Mouse (Mus musculus) left cerebral cortex, adult 18-20 months (tissue): ENCODE measurements around the gene Tshr. TPM values are rescaled to one million over a fixed set of nuclear protein-coding genes. Genes with fewer than 3 reads are reported as not detected.
A peak's percentile ranks its signal among the peaks of the same experiment; 100 is the strongest.
"Not testable (repeated sequence)": the region's sequence is repeated elsewhere in the genome, so short reads cannot be mapped to it uniquely, and the experiment has no call there.

Source experiments
- DNase-seq, 2 experiments: peaks; one replicate each; pipeline ENCODE4 v3.0.0; 2021 to 2022; ENCODE audit warnings: low spot score in 2 of 2, mixed read lengths in 1 of 2
- total RNA-seq, 2 experiments: library from RNA; stranded (reverse); gene quantifications; 2 replicates each; pipeline ENCODE4 v1.2.3; 2021

The Tshr gene
- total RNA-seq, 2 experiments from 2014 or later: 0.19 to 0.56 TPM

GRCm38 (mm10) chr12:91496226-91496558 lies 111.8 kb downstream of the Tshr start:
- no peak for DNase-seq

- DNase-seq: no peak
Observed at GRCm38 (mm10) chr12:91500475-91500874, 116.1 kb downstream of the Tshr start.

- no peak for DNase-seq
Observed at GRCm38 (mm10) chr12:91511766-91512165, 127.4 kb downstream of the Tshr start.

- no peak for DNase-seq
Observed at GRCm38 (mm10) chr12:91513980-91514379, 129.6 kb downstream of the Tshr start.

- no peak for DNase-seq
Observed at GRCm38 (mm10) chr12:91517808-91518207, 133.4 kb downstream of the Tshr start.

- DNase-seq: no peak
Observed at GRCm38 (mm10) chr12:91523626-91524025, 139.3 kb downstream of the Tshr start.

- DNase-seq: no peak
Observed at GRCm38 (mm10) chr12:91534514-91534913, 150.2 kb downstream of the Tshr start.

GRCm38 (mm10) chr12:91540202-91540601 lies 155.8 kb downstream of the Tshr start:
- DNase-seq: no peak

GRCm38 (mm10) chr12:91549471-91549870 lies 165.1 kb downstream of the Tshr start:
- no peak for DNase-seq

GRCm38 (mm10) chr12:91551773-91552526 lies 167.6 kb downstream of the Tshr start:
- DNase-seq: peak; percentile 61 to 67

GRCm38 (mm10) chr12:91557358-91558005 lies 173.1 kb downstream of the Tshr start:
- DNase-seq: not testable (repeated sequence)

- DNase-seq: not testable (repeated sequence)
Observed at GRCm38 (mm10) chr12:91558152-91558551, 173.8 kb downstream of the Tshr start.

- DNase-seq: no peak
Observed at GRCm38 (mm10) chr12:91567145-91567544, 182.8 kb downstream of the Tshr start.

- no peak for DNase-seq
Observed at GRCm38 (mm10) chr12:91569255-91569654, 184.9 kb downstream of the Tshr start.

GRCm38 (mm10) chr12:91571708-91572107 lies 187.3 kb downstream of the Tshr start:
- DNase-seq: no peak

GRCm38 (mm10) chr12:91579665-91580064 lies 195.3 kb downstream of the Tshr start:
- no peak for DNase-seq

GRCm38 (mm10) chr12:91581204-91582070 lies 197.1 kb downstream of the Tshr start:
- DNase-seq: no peak

GRCm38 (mm10) chr12:91582362-91583002 lies 198.1 kb downstream of the Tshr start:
- DNase-seq: no peak

- no peak for DNase-seq
Observed at GRCm38 (mm10) chr12:91583409-91583808, 199.0 kb downstream of the Tshr start.

- no peak for DNase-seq
Observed at GRCm38 (mm10) chr12:91585206-91585605, 200.8 kb downstream of the Tshr start.

GRCm38 (mm10) chr12:91585815-91586214 lies 201.5 kb downstream of the Tshr start:
- not testable (repeated sequence) for DNase-seq
